Comparison of ENCODE assay signal across 16 mouse cellular contexts in genomic region chr14:30576260-30576659, GRCm38 (mm10). TPM values are rescaled to one million over a fixed set of nuclear protein-coding genes. Genes with fewer than 3 reads are reported as not detected.
A peak's percentile ranks its signal among the peaks of the same experiment; 100 is the strongest.
DNase-seq lines count a peak whose midpoint lies in the region; ATAC-seq and TF ChIP-seq lines count a peak whose summit lies in the region.
"Had no signal": no experiment of that assay in that cellular context is flagged by ENCODE, and none has a peak within 500 bp of the region (broad histone marks: within the 10 kb centered on the region; RNA-seq: fewer than 3 reads in every experiment).

No protein-coding gene starts in this region.

- ATAC-seq in lung, embryonic 14.5 days (ENCODE audit: insufficient read depth), result 0 out of 2 replicates have a peak, but pooled peaks have one; percentile 21
- peak; percentile 3; the same call in 1 of the 2 replicates for ATAC-seq in liver, embryonic 13.5 days (ENCODE audit: low read depth)
- ATAC-seq: forebrain, embryonic 13.5 days had no signal

- no peak for DNase-seq in heart, embryonic 10.5 days (ENCODE audit: low spot score)
- no peak for DNase-seq in heart, postnatal 14 days
- peak; percentile 68 for DNase-seq in lung, embryonic 14.5 days
- DNase-seq in lung, postnatal 10 days, result no peak
- no peak for DNase-seq in liver, embryonic 13.5 days
- DNase-seq in cerebellum, postnatal 25 days, result no peak
- no peak for DNase-seq in left cerebral cortex, postnatal 36 days (ENCODE audit: low spot score in 2 of 2)
- DNase-seq in cerebellum, adult 9-11 months, result no peak
- DNase-seq: cerebellum, adult 11 months; heart, adult 18-20 months; kidney, adult 11 months; lung, postnatal 14 days; right cerebral cortex, postnatal 25 days; thymus, postnatal 14 days had no signal

- H3K27me3 ChIP-seq in heart, embryonic 10.5 days (ENCODE audit: insufficient read depth, poor library complexity, severe bottlenecking), result no peaks in the 10 kb centered on the region
- no peaks in the 10 kb centered on the region for H3K27me3 ChIP-seq in lung, embryonic 14.5 days (ENCODE audit: insufficient read depth, low read length)
- no peaks in the 10 kb centered on the region for H3K27me3 ChIP-seq in liver, embryonic 13.5 days
- H3K27me3 ChIP-seq: forebrain, embryonic 13.5 days; midbrain, embryonic 12.5 days had no signal

- no peaks in the 10 kb centered on the region for H3K9me3 ChIP-seq in heart, embryonic 10.5 days
- H3K9me3 ChIP-seq in lung, embryonic 14.5 days (ENCODE audit: low read depth, low read length), result no peaks in the 10 kb centered on the region
- no peaks in the 10 kb centered on the region for H3K9me3 ChIP-seq in liver, embryonic 13.5 days (replicated peaks)
- H3K9me3 ChIP-seq: forebrain, embryonic 13.5 days; midbrain, embryonic 12.5 days had no signal

- 0 out of 2 replicates have a peak overlapping the region, but pooled peaks have one; percentile 32 for H3K27ac ChIP-seq in heart, embryonic 10.5 days
- no peak overlapping the region for H3K27ac ChIP-seq in lung, embryonic 14.5 days (ENCODE audit: low read depth)
- peak overlapping the region; percentile 84 for H3K27ac ChIP-seq in liver, embryonic 13.5 days
- H3K27ac ChIP-seq: forebrain, embryonic 13.5 days; midbrain, embryonic 12.5 days had no signal

- H3K36me3 ChIP-seq in heart, embryonic 10.5 days, result peaks cover 47% of the 10 kb centered on the region
- H3K36me3 ChIP-seq in lung, embryonic 14.5 days (ENCODE audit: insufficient read depth), result peaks cover 45% of the 10 kb centered on the region
- H3K36me3 ChIP-seq in liver, embryonic 13.5 days, result peaks cover 52% of the 10 kb centered on the region

- H3K9ac ChIP-seq in lung, embryonic 14.5 days, result no peak overlapping the region
- H3K9ac ChIP-seq in liver, embryonic 13.5 days, result peak overlapping the region; percentile 40
- H3K9ac ChIP-seq: forebrain, embryonic 13.5 days; midbrain, embryonic 12.5 days had no signal

- WGBS in heart, embryonic 10.5 days, result 61% methylated on average over 5 of the region's 5 CpGs
- WGBS in lung, embryonic 14.5 days, result 26% methylated on average over 5 of the region's 5 CpGs
- WGBS in liver, embryonic 13.5 days (ENCODE audit: insufficient replicate concordance), result 43% methylated on average over 5 of the region's 5 CpGs

- intact Hi-C loops in heart, postnatal 14 days (cut with DNase I), result no loop called here
- intact Hi-C loops in left cerebral cortex, postnatal 36 days (cut with DNase I), result no loop called here

- no peak for TF ChIP-seq CTCF in lung, embryonic 14.5 days (IDR thresholded peaks at IDR 0.05; ENCODE audit: low read depth)

- peaks cover 26% of the 10 kb centered on the region; the same call in 1 of the 2 replicates for H3K4me1 ChIP-seq in heart, embryonic 10.5 days
- H3K4me1 ChIP-seq in lung, embryonic 14.5 days (ENCODE audit: insufficient read depth), result no peaks in the 10 kb centered on the region
- H3K4me1 ChIP-seq in liver, embryonic 13.5 days (replicated peaks), result peaks cover 55% of the 10 kb centered on the region
- H3K4me1 ChIP-seq: forebrain, embryonic 13.5 days had no signal

- H3K4me3 ChIP-seq in heart, embryonic 10.5 days, result no peak overlapping the region
- H3K4me3 ChIP-seq in lung, embryonic 14.5 days (ENCODE audit: low read depth, low read length), result no peak overlapping the region
- no peak overlapping the region for H3K4me3 ChIP-seq in liver, embryonic 13.5 days (replicated peaks)
- H3K4me3 ChIP-seq: forebrain, embryonic 13.5 days; midbrain, embryonic 12.5 days had no signal

- no peak overlapping the region for H3K4me2 ChIP-seq in lung, embryonic 14.5 days
- no peak overlapping the region for H3K4me2 ChIP-seq in liver, embryonic 13.5 days
- H3K4me2 ChIP-seq: forebrain, embryonic 13.5 days; midbrain, embryonic 12.5 days had no signal

RNA-seq across cellular contexts. Expression of gene Tkt, which starts 28.1 kb away (rescaled TPM):
- polyA plus RNA-seq in heart, embryonic 10.5 days (2016; fragmentation: Nextera tagmentation; extraction: Ambion mirVana), result 122 and 199 TPM in 2 replicates
- 10 to 100 TPM; 35.1 to 39.2 TPM for total RNA-seq in heart, postnatal 14 days (2021)
- 145 and 152 TPM in 2 replicates for polyA plus RNA-seq in lung, embryonic 14.5 days (2014; fragmentation: Nextera tagmentation; extraction: Ambion mirVana)
- polyA plus RNA-seq in liver, embryonic 13.5 days (2015; fragmentation: Nextera tagmentation; extraction: Ambion mirVana), result 231 and 240 TPM in 2 replicates
- total RNA-seq in left cerebral cortex, postnatal 36 days (2021), result 100 to 1,000 TPM; 160 to 179 TPM

RNA-seq across cellular contexts. Expression of gene Prkcd, which starts 49.8 kb away (rescaled TPM):
- polyA plus RNA-seq in heart, embryonic 10.5 days (2016; fragmentation: Nextera tagmentation; extraction: Ambion mirVana), result 32.4 and 37.3 TPM in 2 replicates
- total RNA-seq in heart, postnatal 14 days (2021), result 10 to 100 TPM; 14.3 to 15.7 TPM
- 48.9 and 54.0 TPM in 2 replicates for polyA plus RNA-seq in lung, embryonic 14.5 days (2014; fragmentation: Nextera tagmentation; extraction: Ambion mirVana)
- polyA plus RNA-seq in liver, embryonic 13.5 days (2015; fragmentation: Nextera tagmentation; extraction: Ambion mirVana), result 16.0 and 16.3 TPM in 2 replicates
- 10 to 100 TPM in 1 of 2 experiments, 1 to 10 TPM in 1; 9.8 to 15.4 TPM for total RNA-seq in left cerebral cortex, postnatal 36 days (2021)
